Mouse (Mus musculus) retina, adult 2 months (tissue): ENCODE results near the gene Cmip.

Experiments
- DNase-seq: peaks from one replicate; pipeline ENCODE4 v3.0.0-alpha.2; 2012; ENCODE audit warnings: low read depth, low spot score

The Cmip gene

DNA sequence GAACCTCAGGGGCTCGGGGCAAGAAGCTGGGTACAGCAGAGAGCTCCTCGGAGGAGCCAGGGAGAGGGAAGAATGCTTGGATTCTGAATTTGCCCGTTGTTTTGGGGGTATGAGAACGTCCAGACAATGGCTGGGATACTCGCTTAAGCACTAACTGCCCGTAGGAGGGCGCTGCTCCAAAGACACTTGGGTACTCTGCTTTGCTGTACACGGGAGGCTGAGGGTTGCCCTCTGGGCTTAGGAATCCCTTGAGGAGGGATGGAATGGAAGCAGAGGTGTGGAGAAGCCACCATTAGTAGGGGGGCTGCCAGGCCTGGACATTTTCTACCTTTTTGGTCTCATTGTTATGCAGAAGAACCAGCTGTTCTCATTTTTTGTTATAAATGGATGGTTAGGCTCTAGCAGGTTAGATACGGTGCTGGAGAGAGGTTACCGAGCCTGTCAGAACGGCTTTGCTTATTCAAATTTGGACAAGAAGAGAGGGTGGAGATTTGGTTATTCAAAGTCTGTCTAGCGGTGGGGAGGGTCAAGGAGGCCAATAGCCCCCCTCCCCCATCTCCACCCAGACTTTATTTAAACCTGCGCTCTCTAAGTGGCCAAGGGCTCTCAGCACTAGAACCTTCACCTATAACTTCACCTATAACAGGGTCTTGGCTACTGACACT is 246.7 kb downstream of the Cmip start:
- no peak for DNase-seq

DNA sequence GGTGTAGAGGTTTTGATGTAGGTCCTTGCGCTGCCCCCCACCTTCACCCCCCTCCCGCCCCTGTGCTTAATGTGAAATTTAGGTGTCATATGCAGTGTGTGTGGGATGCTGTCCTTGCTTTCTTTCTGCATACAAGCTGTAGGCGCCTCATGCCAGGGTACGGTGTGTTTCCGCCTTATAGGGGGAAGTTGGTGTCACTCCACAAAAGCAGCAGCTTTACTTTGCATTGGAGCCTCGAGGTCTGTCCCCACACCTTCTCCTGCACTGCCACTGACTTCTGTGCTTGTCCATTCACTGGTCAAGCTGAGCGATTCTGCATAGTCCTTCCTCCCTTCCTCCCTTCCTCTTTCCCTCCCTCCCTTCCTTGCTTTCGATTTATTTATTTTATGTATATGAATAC is 250.8 kb downstream of the Cmip start:
- DNase-seq: no peak
